Mouse (Mus musculus) naive thymus-derived CD4-positive, alpha-beta T cell, adult 5 months (primary cell): ENCODE data around the gene Ppp6c. TPM values are rescaled to one million over a fixed set of nuclear protein-coding genes. Genes with fewer than 3 reads are reported as not detected.

Source experiments
- polyA plus RNA-seq: library from polyadenylated mRNA; unstranded; fragments of 100-300 nt; shearing (Covaris generic); gene quantifications from one replicate; pipeline ENCODE4 v1.2.1, GENCODE M21; 2017

Gene Ppp6c
- 142 TPM for polyA plus RNA-seq

GRCm38 (mm10) chr2:39226019-39226640, at the start of gene Ppp6c:
Ppp6c (minus strand) TSS chr2:39226451.

GRCm38 (mm10) chr2:39190561-39191056, 35.6 kb downstream of the Ppp6c start, which contains the start of gene Scai:
Scai (minus strand) TSS chr2:39190734.

Other genes starting within 250 kb of the Ppp6c start
- 1.3 TPM for gene Wdr38, start 229.0 kb downstream of the Ppp6c start, polyA plus RNA-seq
- 108 TPM for gene Arpc5l, start 221.1 kb downstream of the Ppp6c start, polyA plus RNA-seq
- 763 TPM for gene Rpl35, start 220.8 kb downstream of the Ppp6c start, polyA plus RNA-seq
- 23.9 TPM for gene Golga1, start 160.9 kb downstream of the Ppp6c start, polyA plus RNA-seq
- gene Scai, start 35.7 kb downstream of the Ppp6c start, polyA plus RNA-seq: 16.7 TPM